Mouse (Mus musculus) MEL (cell line): ENCODE measurements at regions not wholly inside any gene's neighbourhood (a gene's known extent, or its start where the extent isn't known, plus 50 kb on each side); places are given as distances from the start of the nearest gene placed in this dataset.

Source experiments
- DNase-seq: peaks from one replicate; pipeline ENCODE4 v3.0.0; 2011; ENCODE audit warnings: low read depth, low spot score
- H3K27ac ChIP-seq: 2 replicates; pipeline ENCODE4 v1.5.1; 2012; ENCODE audit warnings: low read depth, mild to moderate bottlenecking, control low read depth, low read length, moderate library complexity; ENCODE audit not compliant: control insufficient read depth
- H3K27me3 ChIP-seq, 2 experiments: fragments of 150-350 bp in 1 of 2; sonication (generic) in 1 of 2; 2 replicates each; pipeline ENCODE4 v1.6.1; 2012; ENCODE audit warnings: low read length in 2 of 2, mild to moderate bottlenecking in 2 of 2, improper control_type of control experiment in 1 of 2, moderate library complexity in 1 of 2; ENCODE audit not compliant: insufficient read depth in 2 of 2, control insufficient read depth in 1 of 2
- H3K36me3 ChIP-seq, 2 experiments: 2 replicates each; pipeline ENCODE4 v1.6.1; 2012 to 2014; ENCODE audit warnings: low read length in 2 of 2, improper control_type of control experiment in 1 of 2, inconsistent platforms in 1 of 2, mild to moderate bottlenecking in 1 of 2; ENCODE audit not compliant: insufficient read depth in 2 of 2, control insufficient read depth in 1 of 2
- H3K4me1 ChIP-seq, 2 experiments: fragments of 150-350 bp in 1 of 2; sonication (generic) in 1 of 2; 2 replicates each; pipeline ENCODE4 v1.6.1; 2012; ENCODE audit warnings: low read length in 2 of 2, improper control_type of control experiment in 1 of 2, mild to moderate bottlenecking in 1 of 2; ENCODE audit not compliant: insufficient read depth in 2 of 2, control insufficient read depth in 1 of 2
- H3K4me3 ChIP-seq, 2 experiments: fragments of 150-350 bp in 1 of 2; sonication (generic) in 1 of 2; 2 replicates each; pipeline ENCODE4 v1.5.1; 2012; ENCODE audit warnings: low read depth in 2 of 2, low read length in 2 of 2, mild to moderate bottlenecking in 2 of 2, moderate library complexity in 2 of 2, control low read depth in 1 of 2, improper control_type of control experiment in 1 of 2; ENCODE audit not compliant: control insufficient read depth in 1 of 2, insufficient read depth in 1 of 2
- H3K79me2 ChIP-seq: 2 replicates; pipeline ENCODE4 v1.6.1; 2012; ENCODE audit warnings: mild to moderate bottlenecking, low read length, moderate library complexity; ENCODE audit not compliant: control insufficient read depth, poor library complexity, insufficient read depth
- H3K9ac ChIP-seq: 2 replicates; pipeline ENCODE4 v1.6.1; 2012; ENCODE audit warnings: low read depth, mild to moderate bottlenecking, control low read depth, low read length, moderate library complexity; ENCODE audit not compliant: control insufficient read depth, poor library complexity, severe bottlenecking
- H3K9me3 ChIP-seq: fragments of 150-350 bp; sonication (generic); replicated peaks from 2 replicates; pipeline ENCODE4 v1.6.1; 2012; ENCODE audit warnings: mild to moderate bottlenecking, low read length, improper control_type of control experiment, moderate library complexity; ENCODE audit not compliant: insufficient read depth
- BHLHE40 ChIP-seq: IDR thresholded peaks from 2 replicates; pipeline ENCODE4 v1.6.1; 2012; ENCODE audit warnings: low read depth, mild to moderate bottlenecking, inconsistent platforms, low read length, improper control_type of control experiment, borderline replicate concordance
- CTCF ChIP-seq, 3 experiments: IDR thresholded peaks in 2 of 3; conservative IDR thresholded peaks in 1 of 3; 2 replicates each; pipeline ENCODE4 v1.5.1; 2011 to 2012; ENCODE audit warnings: low read length in 3 of 3, low read depth in 2 of 3, mild to moderate bottlenecking in 2 of 3, improper control_type of control experiment in 1 of 3, inconsistent platforms in 1 of 3, mixed read lengths in 1 of 3, moderate library complexity in 1 of 3; ENCODE audit not compliant: control insufficient read depth in 1 of 3, insufficient read depth in 1 of 3, poor library complexity in 1 of 3, severe bottlenecking in 1 of 3
- E2F4 ChIP-seq: IDR thresholded peaks from 2 replicates; pipeline ENCODE4 v1.6.1; 2011; ENCODE audit warnings: low read depth, low read length, improper control_type of control experiment, borderline replicate concordance
- EP300 ChIP-seq, 2 experiments: IDR thresholded peaks; 2 replicates each; pipeline ENCODE4 v1.6.1; 2011; ENCODE audit warnings: improper control_type of control experiment in 2 of 2, low read length in 2 of 2, low read depth in 1 of 2, mild to moderate bottlenecking in 1 of 2
- ETS1 ChIP-seq: IDR thresholded peaks from 2 replicates; pipeline ENCODE4 v1.6.1; 2012; ENCODE audit warnings: low read depth, mild to moderate bottlenecking, inconsistent platforms, low read length, improper control_type of control experiment, moderate library complexity
- GATA1 ChIP-seq: IDR thresholded peaks from 2 replicates; pipeline ENCODE4 v1.6.1; 2011; ENCODE audit warnings: low read depth, low read length, improper control_type of control experiment
- MAFK ChIP-seq: IDR thresholded peaks from 2 replicates; pipeline ENCODE4 v1.6.1; 2011; ENCODE audit warnings: low read depth, mild to moderate bottlenecking, low read length, improper control_type of control experiment, borderline replicate concordance
- MAX ChIP-seq: IDR thresholded peaks from 2 replicates; pipeline ENCODE4 v1.6.1; 2011; ENCODE audit warnings: low read length, improper control_type of control experiment
- MYB ChIP-seq: IDR thresholded peaks from 2 replicates; pipeline ENCODE4 v1.6.1; 2011; ENCODE audit warnings: mild to moderate bottlenecking, low read depth, low read length, improper control_type of control experiment
- RAD21 ChIP-seq: IDR thresholded peaks from 2 replicates; pipeline ENCODE4 v1.6.1; 2011; ENCODE audit warnings: mild to moderate bottlenecking, low read depth, low read length, improper control_type of control experiment
- SIN3A ChIP-seq: IDR thresholded peaks from 2 replicates; pipeline ENCODE4 v1.6.1; 2012; ENCODE audit warnings: low read length, improper control_type of control experiment, inconsistent platforms
- TBP ChIP-seq: IDR thresholded peaks from 2 replicates; pipeline ENCODE4 v1.8.0; 2011; ENCODE audit warnings: low read depth, low read length, improper control_type of control experiment
- TCF12 ChIP-seq: IDR thresholded peaks from 2 replicates; pipeline ENCODE4 v1.6.1; 2014; ENCODE audit warnings: low read depth, mild to moderate bottlenecking, inconsistent platforms, low read length, improper control_type of control experiment, moderate library complexity
- ZC3H11A ChIP-seq: IDR thresholded peaks from 2 replicates; pipeline ENCODE4 v1.6.1; 2012; ENCODE audit warnings: low read depth, mild to moderate bottlenecking, inconsistent platforms, low read length, improper control_type of control experiment

DNA sequence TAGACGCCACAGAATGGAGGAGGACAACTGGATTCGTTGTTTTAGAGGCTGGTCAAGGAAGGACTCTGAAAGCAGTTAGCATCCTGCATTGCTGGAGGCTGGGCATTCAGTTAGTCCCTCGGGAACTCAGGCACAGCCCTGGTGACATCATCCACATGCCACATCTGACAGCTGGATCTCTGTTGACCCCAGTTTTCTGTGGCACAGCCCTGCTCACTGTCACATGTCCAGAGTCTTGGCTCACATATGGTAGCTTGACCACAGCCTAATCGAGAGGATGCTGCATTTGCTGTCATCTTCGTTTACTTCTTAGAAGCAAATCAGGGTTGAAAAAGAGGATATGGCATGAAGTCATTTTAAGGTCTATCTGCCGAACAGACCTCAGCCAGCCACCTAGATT lies 265.1 kb downstream of the Setd4 start:
- peaks cover 6 to 8% of the 10 kb centered on the region in 2 experiments for H3K27me3 ChIP-seq
- no peak for TF ChIP-seq MYB
- no peak for TF ChIP-seq ZC3H11A
- TF ChIP-seq E2F4 = no peak
- TF ChIP-seq GATA1 = no peak
- H3K36me3 ChIP-seq = no peaks in the 10 kb centered on the region
- no peaks in the 10 kb centered on the region for H3K9me3 ChIP-seq
- no peak overlapping the region for H3K4me3 ChIP-seq
- H3K9ac ChIP-seq = no peak overlapping the region
- no peak overlapping the region for H3K27ac ChIP-seq
- no peaks in the 10 kb centered on the region for H3K79me2 ChIP-seq
- H3K4me1 ChIP-seq = peaks cover 3 to 4% of the 10 kb centered on the region in 2 experiments; a peak in 2 of 4 replicates
- no peak for DNase-seq

DNA sequence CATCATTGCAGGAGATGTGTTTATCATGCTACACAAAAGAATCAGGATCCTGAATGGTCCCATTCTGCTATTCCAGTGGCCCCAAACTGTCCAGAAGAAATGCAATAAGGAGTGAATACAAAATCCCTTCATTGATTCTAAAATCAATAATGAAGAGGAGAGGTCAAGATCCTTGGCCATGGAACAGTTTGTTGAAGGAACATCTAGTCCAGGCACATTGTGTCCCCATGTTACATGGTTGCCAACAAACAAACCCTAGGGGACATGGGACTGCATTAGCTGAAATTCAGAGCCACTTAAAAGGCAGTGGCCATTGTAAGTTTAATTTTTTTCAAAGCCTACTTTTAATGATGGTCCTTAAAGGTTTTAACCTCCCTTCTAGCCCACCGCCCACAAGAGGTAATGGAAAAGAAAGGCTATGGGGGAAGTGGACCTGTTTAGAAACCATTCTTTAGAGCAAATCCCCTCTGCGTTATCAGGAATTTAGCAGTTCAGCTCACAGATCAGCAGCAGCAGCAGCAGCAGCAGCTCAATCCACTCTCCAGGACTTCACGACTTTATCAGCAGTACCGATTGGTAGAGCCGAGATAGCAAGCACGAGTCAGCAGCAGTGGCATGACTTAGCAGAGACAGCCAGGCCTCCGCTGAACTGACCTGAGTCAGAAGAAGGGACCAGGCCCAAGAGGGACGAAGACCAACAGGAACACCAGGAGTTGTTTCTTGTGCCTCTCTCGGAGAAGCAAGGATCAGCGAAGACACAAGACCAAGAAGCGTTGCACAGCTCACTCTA lies 268.3 kb downstream of the Setd4 start:
- Histone ChIP-seq H3K9me3 (no peaks in the 10 kb centered on the region), H3K4me3 (no peak overlapping the region), H3K36me3 (no peaks in the 10 kb centered on the region), H3K4me1 (peaks cover 3 to 4% of the 10 kb centered on the region in 2 experiments; a peak in 2 of 4 replicates), H3K9ac (no peak overlapping the region), H3K79me2 (no peaks in the 10 kb centered on the region), H3K27me3 (no peaks in the 10 kb centered on the region; a peak in 1 of 4 replicates)
- DNase-seq = peak; percentile 38
- TF ChIP-seq CTCF (IDR thresholded peaks at IDR 0.05 in 2 of 3, conservative IDR thresholded peaks at IDR 0.05 in 1 of 3; ENCODE audit: control insufficient read depth in 1 of 3, insufficient read depth in 1 of 3, low read depth in 2 of 3, low read length in 3 of 3, poor library complexity in 1 of 3, severe bottlenecking in 1 of 3) (no peak), EP300 (IDR thresholded peaks at IDR 0.05; ENCODE audit: low read depth in 1 of 2, low read length in 2 of 2) (peak in 1 of 2 experiments; percentile 32; a peak in 3 of 4 replicates), BHLHE40 (0 out of 2 replicates have a peak, but pooled peaks have one; percentile 20), MAX (peak; percentile 38; the same call in 1 of the 2 replicates), TBP (no peak), GATA1 (peak; percentile 31), TCF12 (0 out of 2 replicates have a peak, but pooled peaks have one; percentile 28), MAFK (no peak)
- TF ChIP-seq, all 39 proteins: peak for 5
- no peak overlapping the region for H3K27ac ChIP-seq

DNA sequence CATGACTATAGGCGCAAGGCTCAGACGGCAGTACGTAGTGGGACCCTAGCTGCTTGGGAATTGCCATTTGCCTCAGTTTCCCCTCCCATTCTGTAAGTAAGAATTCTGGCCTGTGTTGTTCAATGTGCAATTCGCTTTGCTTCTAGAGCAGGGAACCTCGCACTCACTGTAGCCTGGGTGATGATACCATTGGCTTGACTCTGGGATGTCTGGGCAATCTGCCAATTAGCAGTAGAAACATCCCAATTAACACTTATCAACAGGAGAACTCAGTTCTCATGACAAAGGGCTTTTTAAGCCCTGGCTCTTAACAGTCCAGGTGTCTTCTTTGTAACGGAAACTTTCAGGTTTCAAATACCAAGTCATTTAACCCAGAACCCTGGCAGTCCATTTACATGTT lies 270.2 kb downstream of the Setd4 start:
- Histone ChIP-seq H3K27ac (no peak overlapping the region), H3K79me2 (no peaks in the 10 kb centered on the region), H3K27me3 (peaks cover 0 to 3% of the 10 kb centered on the region in 2 experiments; a peak in 3 of 4 replicates), H3K4me3 (no peak overlapping the region), H3K9me3 (no peaks in the 10 kb centered on the region), H3K36me3 (no peaks in the 10 kb centered on the region), H3K9ac (no peak overlapping the region), H3K4me1 (peaks cover 3 to 4% of the 10 kb centered on the region in 2 experiments; a peak in 2 of 4 replicates)
- TF ChIP-seq RAD21 (no peak), GATA1 (no peak), SIN3A (0 out of 2 replicates have a peak, but pooled peaks have one; percentile 19), EP300 (IDR thresholded peaks at IDR 0.05; ENCODE audit: low read depth in 1 of 2, low read length in 2 of 2) (peak in 1 of 2 experiments; percentile 48; a peak in 2 of 4 replicates), CTCF (IDR thresholded peaks at IDR 0.05 in 2 of 3, conservative IDR thresholded peaks at IDR 0.05 in 1 of 3; ENCODE audit: control insufficient read depth in 1 of 3, insufficient read depth in 1 of 3, low read depth in 2 of 3, low read length in 3 of 3, poor library complexity in 1 of 3, severe bottlenecking in 1 of 3) (no peak), ETS1 (peak; percentile 50; the same call in 1 of the 2 replicates)
- peak; percentile 77 for DNase-seq
